Mouse (Mus musculus) T-helper 2 cell (primary cell): ENCODE measurements around the gene Zfp655.
"Not testable (repeated sequence)": the region's sequence is repeated elsewhere in the genome, so short reads cannot be mapped to it uniquely, and the experiment has no call there.

ENCODE experiments used
- in situ Hi-C: fragments of 300-600 bp; cut with MboI, MseI; formaldehyde crosslinking; loops from one replicate; pipeline ENCODE4 v1.15.1; 2025; ENCODE audit warnings: high pct_unique_total_duplicates

Zfp655 gene

GRCm38 (mm10) chr5:145218671-145219070 lies 12.8 kb upstream of the Zfp655 start:
- in situ Hi-C loops = loop anchor here (25.0 kb wide), 1 partner anchor 856 kb away; the partner anchor contains the start of gene Baiap2l1

- in situ Hi-C loops = loop anchor here (25.0 kb wide), 1 partner anchor 858 kb away; the partner anchor contains the start of gene Baiap2l1
These were observed 11.5 kb upstream of the Zfp655 start for GRCm38 (mm10) chr5:145219981-145220380.

GRCm38 (mm10) chr5:145222840-145223239 lies 8.7 kb upstream of the Zfp655 start:
- in situ Hi-C loops = loop anchor here (25.0 kb wide), 1 partner anchor 861 kb away; the partner anchor contains the start of gene Baiap2l1

GRCm38 (mm10) chr5:145223395-145223794 lies 8.1 kb upstream of the Zfp655 start:
- in situ Hi-C loops = loop anchor here (25.0 kb wide), 1 partner anchor 861 kb away; the partner anchor contains the start of gene Baiap2l1

- in situ Hi-C loops = loop anchor here (5.0 kb wide), 1 partner anchor 56 kb away; the partner anchor contains the start of gene Zscan25
These were observed 5.1 kb upstream of the Zfp655 start for GRCm38 (mm10) chr5:145226453-145226852.

GRCm38 (mm10) chr5:145229283-145229682 lies 2.2 kb upstream of the Zfp655 start:
- in situ Hi-C loops = loop anchor here (5.0 kb wide), 1 partner anchor 53 kb away; the partner anchor contains the start of gene Zscan25

GRCm38 (mm10) chr5:145230641-145231040 lies 874 bp upstream of the Zfp655 start:
- in situ Hi-C loops = no loop called here

GRCm38 (mm10) chr5:145231893-145232411 lies 437 bp downstream of the Zfp655 start:
- in situ Hi-C loops = no loop called here

GRCm38 (mm10) chr5:145234636-145235035 lies 3.1 kb downstream of the Zfp655 start:
- in situ Hi-C loops = no loop called here

- in situ Hi-C loops = no loop called here
These were observed 18.0 kb downstream of the Zfp655 start for GRCm38 (mm10) chr5:145249520-145249919.

GRCm38 (mm10) chr5:145273568-145273967 lies 42.1 kb downstream of the Zfp655 start:
- in situ Hi-C loops = not testable (repeated sequence)

GRCm38 (mm10) chr5:145279948-145280347 lies 48.4 kb downstream of the Zfp655 start:
- in situ Hi-C loops = loop anchor here (5.0 to 25.0 kb wide), 2 partner anchors 53 to 932 kb away; partner anchors contain the start of gene Rnf6

GRCm38 (mm10) chr5:145280371-145281143 lies 49.0 kb downstream of the Zfp655 start, which contains the start of gene Zscan25:
Gene Zscan25, plus strand, starts transcription at chr5:145280500.
- in situ Hi-C loops = loop anchor here (5.0 to 25.0 kb wide), 2 partner anchors 53 to 932 kb away; partner anchors contain the start of gene Rnf6

GRCm38 (mm10) chr5:145288382-145288781 lies 56.9 kb downstream of the Zfp655 start:
- in situ Hi-C loops = loop anchor here (25.0 kb wide), 1 partner anchor 924 kb away; the partner anchor contains the start of gene Rnf6

GRCm38 (mm10) chr5:145290697-145291096 lies 59.2 kb downstream of the Zfp655 start:
- in situ Hi-C loops = loop anchor here (25.0 kb wide), 1 partner anchor 922 kb away; the partner anchor contains the start of gene Rnf6

- in situ Hi-C loops = loop anchor here (25.0 kb wide), 1 partner anchor 920 kb away; the partner anchor contains the start of gene Rnf6
These were observed 60.9 kb downstream of the Zfp655 start for GRCm38 (mm10) chr5:145292398-145292797.
